Mouse (Mus musculus) intestine, embryonic 16.5 days (tissue): Measurements from ENCODE around the gene Prkra. TPM values are rescaled to one million over a fixed set of nuclear protein-coding genes. Genes with fewer than 3 reads are reported as not detected.

ENCODE experiments used
- ATAC-seq: fragments of 200-750 bp; cut with Nextera tagmentation; 2 replicates; pipeline ENCODE4 v1.8.0; 2017; ENCODE audit warnings: moderate TSS enrichment, moderate library complexity
- H3K27ac ChIP-seq: fragments of 300-500 bp; sonication (generic); 2 replicates; pipeline ENCODE4 v1.5.1; 2014; ENCODE audit warnings: mild to moderate bottlenecking, low read length
- H3K27me3 ChIP-seq: fragments of 300-500 bp; sonication (generic); replicated peaks from 2 replicates; pipeline ENCODE4 v1.6.1; 2014; ENCODE audit warnings: low read length, control low read depth, mixed read lengths; ENCODE audit not compliant: control insufficient read depth, insufficient read depth
- H3K36me3 ChIP-seq: fragments of 300-500 bp; sonication (generic); 2 replicates; pipeline ENCODE4 v1.6.1; 2014; ENCODE audit warnings: low read length, control low read depth; ENCODE audit not compliant: control insufficient read depth, insufficient read depth
- H3K4me1 ChIP-seq: fragments of 300-500 bp; sonication (generic); 2 replicates; pipeline ENCODE4 v1.6.1; 2014; ENCODE audit warnings: low read length, control low read depth, mixed read lengths; ENCODE audit not compliant: control insufficient read depth, insufficient read depth
- H3K4me2 ChIP-seq: fragments of 300-500 bp; sonication (generic); 2 replicates; pipeline ENCODE4 v1.6.1; 2014; ENCODE audit warnings: low read depth, low read length, control low read depth
- H3K4me3 ChIP-seq: fragments of 300-500 bp; sonication (generic); 2 replicates; pipeline ENCODE4 v1.5.1; 2014; ENCODE audit warnings: mild to moderate bottlenecking, low read length
- H3K9ac ChIP-seq: fragments of 300-500 bp; sonication (generic); 2 replicates; pipeline ENCODE4 v1.6.1; 2014; ENCODE audit warnings: low read depth, low read length
- H3K9me3 ChIP-seq: fragments of 300-500 bp; sonication (generic); 2 replicates; pipeline ENCODE4 v1.6.1; 2016; ENCODE audit warnings: low read length, control low read depth; ENCODE audit not compliant: control insufficient read depth
- WGBS: fragments of 180-500 bp; shearing (Covaris S2); extraction: QIAGEN DNeasy Blood & Tissue Kit; methylation state at CpG from one replicate; pipeline ENCODE4 v1.1.7; 2014; 5-methylcytosine and 5-hydroxymethylcytosine counted together
- polyA plus RNA-seq: library from polyadenylated mRNA; unstranded; fragments of >200 nt; fragmentation: Nextera tagmentation; extraction: Ambion mirVana; gene quantifications from 2 replicates; pipeline ENCODE4 v1.2.1, GENCODE M21; 2015

Gene Prkra
- polyA plus RNA-seq, 1 experiment from 2014 or later: 38.3 TPM

- Histone ChIP-seq H3K4me3 (peak overlapping the region; percentile 87), H3K27me3 (no peaks in the 10 kb centered on the region), H3K9me3 (no peaks in the 10 kb centered on the region), H3K36me3 (no peaks in the 10 kb centered on the region), H3K9ac (peak overlapping the region; percentile 85), H3K27ac (no peak overlapping the region), H3K4me1 (peaks cover 20% of the 10 kb centered on the region), H3K4me2 (peak overlapping the region; percentile 59)
- no peak for ATAC-seq
- 11% methylated on average over 4 of the region's 4 CpGs for WGBS
Measured at GRCm38 (mm10) chr2:76675949-76676348, 28.1 kb upstream of the Prkra start.

- H3K36me3 ChIP-seq: no peaks in the 10 kb centered on the region
- H3K27me3 ChIP-seq: no peaks in the 10 kb centered on the region
- no peaks in the 10 kb centered on the region for H3K9me3 ChIP-seq
- H3K9ac ChIP-seq: peak overlapping the region; percentile 85
- ATAC-seq: peak; percentile 55
- peak overlapping the region; percentile 87 for H3K27ac ChIP-seq
- WGBS: 1% methylated on average over 26 of the region's 44 CpGs
- peak overlapping the region; percentile 59 for H3K4me2 ChIP-seq
- H3K4me1 ChIP-seq: peaks cover 20% of the 10 kb centered on the region
- H3K4me3 ChIP-seq: peak overlapping the region; percentile 87
Measured at GRCm38 (mm10) chr2:76675451-76675850, 27.6 kb upstream of the Prkra start.

GRCm38 (mm10) chr2:76674725-76675427 lies 27.1 kb upstream of the Prkra start, which contains the start of gene Plekha3:
TSS of gene Plekha3 (plus strand) at chr2:76675281.
- Histone ChIP-seq H3K4me3 (peak within 1 kb of the TSS; percentile 87), H3K27ac (peak within 1 kb of the TSS; percentile 87), H3K9ac (peak within 1 kb of the TSS; percentile 85), H3K4me1 (peaks cover 20% of the 10 kb centered on the region), H3K4me2 (peak within 1 kb of the TSS; percentile 59), H3K36me3 (no peaks in the 10 kb centered on the region), H3K27me3 (no peaks in the 10 kb centered on the region), H3K9me3 (no peaks in the 10 kb centered on the region)
- peak; percentile 79 for ATAC-seq
- 4% methylated on average over 51 of the region's 52 CpGs for WGBS

DNA sequence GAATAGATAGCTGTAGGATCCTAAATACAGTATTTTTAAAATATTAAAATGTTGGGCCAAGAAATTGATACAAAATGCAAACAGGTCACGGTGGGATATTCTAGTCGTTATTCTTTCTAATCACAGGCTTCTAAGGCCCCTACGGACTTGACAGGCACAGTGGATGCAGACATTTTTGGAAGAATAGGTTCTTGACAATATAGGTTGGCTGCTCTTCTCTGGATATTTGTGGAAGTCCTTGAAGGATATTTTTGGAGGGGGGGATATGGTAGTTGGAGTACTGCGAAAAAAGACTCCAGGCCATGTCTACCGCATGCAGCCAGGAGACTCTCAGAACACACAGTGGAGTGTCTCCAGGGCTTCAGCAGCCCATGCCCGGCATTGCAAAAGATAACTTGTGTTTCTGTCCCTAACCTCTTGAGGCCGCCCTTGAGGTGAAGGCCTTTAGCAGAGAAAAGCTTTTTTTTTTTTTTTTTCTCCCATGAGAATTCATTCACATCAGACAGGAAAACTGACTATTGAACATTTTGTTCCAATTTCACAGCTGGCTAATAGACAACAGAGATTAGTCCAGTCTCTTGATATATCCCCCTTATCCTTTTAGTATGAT lies 25.8 kb upstream of the Prkra start:
- Histone ChIP-seq H3K9me3 (no peaks in the 10 kb centered on the region), H3K4me2 (peak overlapping the region; percentile 70), H3K4me1 (peaks cover 20% of the 10 kb centered on the region), H3K27ac (peak overlapping the region; percentile 69; the same call in 1 of the 2 replicates), H3K36me3 (no peaks in the 10 kb centered on the region; the same call in 1 of the 2 replicates), H3K4me3 (peak overlapping the region; percentile 58), H3K27me3 (no peaks in the 10 kb centered on the region), H3K9ac (no peak overlapping the region)
- WGBS: 50% methylated on average over 7 of the region's 7 CpGs
- ATAC-seq: no peak

DNA sequence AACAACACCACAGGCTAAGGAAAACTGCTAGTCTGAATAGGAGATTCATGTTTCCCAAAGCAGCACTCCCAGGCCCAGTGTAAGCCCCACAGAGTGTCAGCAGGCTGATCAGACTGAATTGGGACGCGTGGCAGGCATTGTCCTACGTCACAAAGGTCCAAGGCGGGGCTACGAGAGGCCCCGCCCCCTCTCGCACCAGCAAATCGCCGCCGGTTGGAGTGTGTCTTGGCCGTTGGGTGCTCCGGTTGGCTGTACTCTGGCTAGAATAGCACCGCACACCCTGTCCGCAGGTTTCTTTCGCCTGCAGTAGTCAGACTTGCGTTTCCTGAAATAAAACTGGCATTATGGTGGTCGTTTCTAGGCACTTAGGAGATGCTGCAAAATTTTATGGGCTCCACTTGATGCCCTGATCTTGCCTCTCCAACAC lies 25.2 kb upstream of the Prkra start, which contains the start of gene Fkbp7:
TSS of gene Fkbp7 (minus strand) at position 151 of the 427 bp plus-strand sequence.
- Histone ChIP-seq H3K9ac (peak within 1 kb of the TSS; percentile 67), H3K36me3 (no peaks in the 10 kb centered on the region; the same call in 1 of the 2 replicates), H3K27ac (peak within 1 kb of the TSS; percentile 69), H3K4me1 (peaks cover 20% of the 10 kb centered on the region), H3K27me3 (no peaks in the 10 kb centered on the region), H3K9me3 (no peaks in the 10 kb centered on the region), H3K4me3 (peak within 1 kb of the TSS; percentile 58), H3K4me2 (peak within 1 kb of the TSS; percentile 70)
- ATAC-seq: peak; percentile 88
- WGBS: under 1% methylated on average over 17 of the region's 17 CpGs

DNA sequence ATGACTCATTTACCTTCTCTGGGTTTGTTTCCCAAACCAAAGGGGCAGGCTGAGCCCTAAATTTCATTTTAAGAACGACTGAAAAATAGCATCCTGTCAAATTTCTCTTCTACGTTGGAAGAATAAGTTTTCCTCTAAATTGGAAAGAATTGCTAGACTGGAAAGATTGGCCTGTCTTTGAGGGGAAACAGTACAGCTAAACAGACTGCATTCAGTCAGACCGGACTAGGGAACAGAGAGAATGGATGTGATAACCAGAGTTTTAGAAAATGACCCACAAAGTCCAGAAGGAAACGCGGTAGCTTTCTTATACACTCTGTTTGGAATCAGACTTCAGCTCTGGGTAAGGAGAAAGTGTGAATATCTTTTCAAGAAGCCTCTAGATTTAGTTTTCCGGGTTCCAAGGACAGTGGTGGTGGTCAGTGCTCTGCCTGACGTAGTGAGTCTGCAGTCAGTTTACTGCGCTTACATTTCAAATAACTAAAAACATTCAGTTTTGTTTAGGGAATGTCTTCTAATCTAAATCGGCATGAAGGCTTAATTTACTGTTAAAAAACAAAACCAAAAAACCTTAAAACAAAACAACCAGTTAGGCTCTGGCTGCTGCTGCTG lies 24.4 kb upstream of the Prkra start:
- H3K4me1 ChIP-seq: peaks cover 20% of the 10 kb centered on the region
- H3K9me3 ChIP-seq: no peaks in the 10 kb centered on the region
- peak overlapping the region; percentile 58 for H3K4me3 ChIP-seq
- H3K9ac ChIP-seq: peak overlapping the region; percentile 67
- H3K4me2 ChIP-seq: peak overlapping the region; percentile 70
- no peaks in the 10 kb centered on the region; the same call in 1 of the 2 replicates for H3K36me3 ChIP-seq
- H3K27me3 ChIP-seq: no peaks in the 10 kb centered on the region
- WGBS: 13% methylated on average over 9 of the region's 9 CpGs
- peak overlapping the region; percentile 69 for H3K27ac ChIP-seq
- ATAC-seq: no peak

GRCm38 (mm10) chr2:76671641-76672040 lies 23.8 kb upstream of the Prkra start:
- no peaks in the 10 kb centered on the region for H3K9me3 ChIP-seq
- H3K27ac ChIP-seq: no peak overlapping the region
- no peak for ATAC-seq
- H3K4me2 ChIP-seq: peak overlapping the region; percentile 70
- peaks cover 17% of the 10 kb centered on the region for H3K4me1 ChIP-seq
- H3K27me3 ChIP-seq: no peaks in the 10 kb centered on the region
- peak overlapping the region; percentile 67; the same call in 1 of the 2 replicates for H3K9ac ChIP-seq
- WGBS: 76% methylated on average over 6 of the region's 6 CpGs
- no peaks in the 10 kb centered on the region; the same call in 1 of the 2 replicates for H3K36me3 ChIP-seq
- H3K4me3 ChIP-seq: peak overlapping the region; percentile 58

- no peak overlapping the region for H3K4me3 ChIP-seq
- WGBS: 77% methylated on average over 5 of the region's 5 CpGs
- no peak for ATAC-seq
- H3K27ac ChIP-seq: no peak overlapping the region
- H3K4me1 ChIP-seq: peaks cover 4% of the 10 kb centered on the region; the same call in 1 of the 2 replicates
- H3K9me3 ChIP-seq: no peaks in the 10 kb centered on the region
- peaks cover 6% of the 10 kb centered on the region; the same call in 1 of the 2 replicates for H3K36me3 ChIP-seq
- H3K27me3 ChIP-seq: no peaks in the 10 kb centered on the region
- no peak overlapping the region for H3K4me2 ChIP-seq
- no peak overlapping the region for H3K9ac ChIP-seq
Measured at GRCm38 (mm10) chr2:76667200-76667599, 19.4 kb upstream of the Prkra start.

DNA sequence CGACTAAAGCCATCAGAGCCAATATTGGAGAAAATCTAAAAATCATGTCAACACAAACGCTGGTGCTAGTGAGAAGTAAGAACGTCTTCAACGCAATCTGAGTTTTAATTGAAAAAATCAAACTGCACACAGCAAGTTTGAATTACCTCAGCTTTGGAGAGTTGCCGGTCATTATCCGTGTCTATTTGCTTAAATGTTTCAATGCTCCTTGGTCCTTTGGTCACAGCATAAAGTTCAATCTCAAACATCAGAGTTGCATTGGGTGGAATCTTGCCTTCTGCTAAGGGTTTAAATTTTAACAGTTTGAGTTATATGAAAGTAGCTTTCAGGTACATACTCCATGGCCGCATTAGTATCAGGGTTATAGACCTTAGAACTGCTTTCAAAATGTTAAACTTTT lies 17.7 kb upstream of the Prkra start:
- 95% methylated on average over 7 of the region's 7 CpGs for WGBS
- peaks cover 6% of the 10 kb centered on the region; the same call in 1 of the 2 replicates for H3K36me3 ChIP-seq
- H3K9me3 ChIP-seq: no peaks in the 10 kb centered on the region

More for the DNA sequence above, 17.7 kb upstream of the Prkra start:
- Histone ChIP-seq H3K4me3 (no peak overlapping the region), H3K4me2 (no peak overlapping the region), H3K27me3 (no peaks in the 10 kb centered on the region), H3K4me1 (no peaks in the 10 kb centered on the region), H3K27ac (no peak overlapping the region), H3K9ac (no peak overlapping the region)
- ATAC-seq: no peak
